Mouse (Mus musculus) layer of hippocampus, postnatal 10 days (tissue): ENCODE results near the gene Mtmr10. TPM values are rescaled to one million over a fixed set of nuclear protein-coding genes. Genes with fewer than 3 reads are reported as not detected.
A peak's percentile ranks its signal among the peaks of the same experiment; 100 is the strongest.

Source experiments
- DNase-seq, 2 experiments: peaks; one replicate each; pipeline ENCODE4 v3.0.0; 2021; ENCODE audit warnings: low spot score in 2 of 2
- total RNA-seq, 2 experiments: library from RNA; stranded (reverse); gene quantifications; 2 replicates each; pipeline ENCODE4 v1.2.3; 2021

Mtmr10 gene
- total RNA-seq, 2 experiments from 2014 or later, result 16.1 to 17.9 TPM

DNA sequence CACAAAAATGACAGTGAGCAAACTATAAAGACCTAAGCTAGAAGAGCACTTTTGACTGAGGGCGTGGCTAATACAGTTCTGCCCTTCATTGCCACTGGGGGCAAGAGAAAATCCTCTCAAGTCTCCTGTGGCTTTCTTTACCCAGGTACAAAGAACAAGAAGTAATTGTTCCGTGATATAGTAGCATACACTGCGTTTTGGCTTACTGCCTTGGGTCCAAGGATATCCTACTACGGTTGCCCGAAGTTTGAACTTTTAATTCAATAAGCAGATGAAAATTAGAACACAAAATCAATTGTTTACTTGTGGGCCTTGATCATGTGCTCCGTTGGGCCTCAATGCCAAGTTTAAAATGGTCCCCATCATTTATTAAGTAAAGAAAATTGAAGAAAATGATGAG is 3.0 kb downstream of the Mtmr10 start:
- DNase-seq, result no peak

DNA sequence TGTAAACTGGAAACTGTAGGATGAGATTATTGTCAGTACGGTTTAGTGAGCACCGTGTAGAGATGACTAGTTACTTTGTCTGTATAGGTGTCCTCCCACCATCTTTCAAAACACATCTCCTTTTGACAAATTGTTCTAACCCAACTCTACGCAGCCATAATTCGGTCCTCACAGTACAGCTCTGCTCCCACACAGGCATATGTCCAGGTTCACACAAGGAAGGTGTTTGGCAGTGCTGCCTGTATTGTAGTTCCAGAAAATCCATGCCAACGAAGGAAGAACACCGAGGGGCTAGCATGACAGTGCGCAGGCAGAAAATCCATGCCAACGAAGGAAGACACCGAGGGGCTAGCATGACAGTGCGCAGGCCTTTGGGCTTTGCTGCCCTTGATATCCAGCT is 4.3 kb downstream of the Mtmr10 start:
- DNase-seq, result no peak

- no peak for DNase-seq
Measured at GRCm38 (mm10) chr7:64296286-64297010, 9.0 kb downstream of the Mtmr10 start.

GRCm38 (mm10) chr7:64310241-64310640 is 22.8 kb downstream of the Mtmr10 start:
- DNase-seq, result no peak

- no peak for DNase-seq
Measured at GRCm38 (mm10) chr7:64310756-64311155, 23.3 kb downstream of the Mtmr10 start.

- DNase-seq, result no peak
Measured at GRCm38 (mm10) chr7:64312811-64313210, 25.4 kb downstream of the Mtmr10 start.

DNA sequence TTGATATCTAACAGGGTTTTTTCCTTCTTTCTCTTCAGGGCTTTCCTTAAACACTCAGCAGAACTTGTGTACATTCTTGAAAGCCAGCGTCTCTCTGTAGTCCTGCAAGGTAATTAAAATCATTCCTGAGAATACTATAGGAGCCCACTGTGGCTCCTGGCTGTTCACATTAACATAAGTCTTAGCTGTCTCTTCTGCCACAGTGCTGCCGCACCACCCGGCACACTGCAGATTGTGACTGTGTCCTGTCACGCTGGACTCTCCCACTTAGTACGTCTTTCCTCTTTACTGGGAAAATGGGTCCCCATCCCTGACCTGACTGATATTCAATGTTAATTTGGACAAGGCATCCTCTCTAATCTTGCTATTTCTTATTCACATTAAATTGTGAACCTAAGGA is 33.7 kb downstream of the Mtmr10 start:
- DNase-seq, result no peak

DNA sequence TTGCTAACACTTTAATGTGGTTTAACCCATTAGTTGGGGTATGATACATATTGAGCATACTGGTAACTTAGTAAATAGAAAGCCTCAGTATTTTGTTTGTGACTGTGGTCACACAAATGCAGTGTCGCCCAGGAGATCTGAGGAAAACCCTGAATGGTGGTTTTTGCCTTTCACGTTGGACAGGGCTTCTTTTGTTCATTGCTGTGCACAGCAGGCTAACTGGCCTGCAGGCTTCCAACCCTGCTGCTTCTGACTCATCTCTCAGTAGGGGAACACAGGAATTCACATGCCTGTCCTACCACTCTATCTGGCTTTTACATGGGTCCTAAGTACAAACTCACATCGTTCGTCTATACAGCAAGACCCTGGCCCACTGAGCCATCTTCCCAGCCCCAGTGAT is 34.2 kb downstream of the Mtmr10 start:
- no peak for DNase-seq

GRCm38 (mm10) chr7:64326892-64327291 is 39.4 kb downstream of the Mtmr10 start:
- DNase-seq, result peak; percentile 88

DNA sequence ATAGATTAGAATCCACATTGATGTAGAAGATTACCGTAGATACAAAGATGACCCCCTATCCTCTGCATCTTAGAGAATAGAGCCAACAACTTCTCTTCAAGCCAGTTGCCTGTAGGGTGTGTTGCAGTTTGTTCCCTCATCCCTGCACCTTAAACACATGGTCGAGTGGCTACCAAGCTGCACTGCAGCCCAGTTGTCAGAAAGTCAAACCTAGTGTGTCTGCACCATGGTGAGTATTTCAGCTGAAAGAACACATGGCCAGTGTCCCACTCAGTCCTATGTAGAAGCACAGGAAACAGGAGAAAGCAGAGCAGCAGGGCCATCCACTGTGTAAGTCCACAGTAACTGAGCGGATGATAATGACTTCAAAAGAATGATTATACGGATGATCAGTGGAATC is 40.0 kb downstream of the Mtmr10 start:
- DNase-seq, result no peak

- no peak for DNase-seq
Measured at GRCm38 (mm10) chr7:64331309-64331708, 43.9 kb downstream of the Mtmr10 start.

GRCm38 (mm10) chr7:64332686-64333085 is 45.2 kb downstream of the Mtmr10 start:
- no peak for DNase-seq

DNA sequence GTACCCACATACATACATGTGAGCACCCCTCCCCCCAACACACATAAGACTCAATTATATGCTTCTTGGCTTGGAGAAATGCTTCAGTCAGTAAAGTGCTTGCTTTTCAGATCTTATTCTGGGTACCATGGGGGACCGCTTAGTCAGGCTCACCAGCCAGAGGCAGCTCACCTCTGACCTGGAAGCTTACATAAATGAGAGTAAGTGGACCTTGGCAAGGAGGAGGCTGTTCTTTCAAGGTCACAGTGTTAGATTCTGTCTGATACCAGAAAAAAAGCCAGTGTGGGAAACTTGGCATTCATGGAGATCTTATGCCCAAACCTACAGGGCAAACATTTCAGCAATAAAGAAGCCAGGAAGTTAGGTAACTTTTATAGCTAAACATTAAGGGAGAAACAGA is 60.4 kb downstream of the Mtmr10 start:
- DNase-seq, result no peak

GRCm38 (mm10) chr7:64349147-64349861 is 61.9 kb downstream of the Mtmr10 start:
- DNase-seq, result peak; percentile 48 to 55

DNA sequence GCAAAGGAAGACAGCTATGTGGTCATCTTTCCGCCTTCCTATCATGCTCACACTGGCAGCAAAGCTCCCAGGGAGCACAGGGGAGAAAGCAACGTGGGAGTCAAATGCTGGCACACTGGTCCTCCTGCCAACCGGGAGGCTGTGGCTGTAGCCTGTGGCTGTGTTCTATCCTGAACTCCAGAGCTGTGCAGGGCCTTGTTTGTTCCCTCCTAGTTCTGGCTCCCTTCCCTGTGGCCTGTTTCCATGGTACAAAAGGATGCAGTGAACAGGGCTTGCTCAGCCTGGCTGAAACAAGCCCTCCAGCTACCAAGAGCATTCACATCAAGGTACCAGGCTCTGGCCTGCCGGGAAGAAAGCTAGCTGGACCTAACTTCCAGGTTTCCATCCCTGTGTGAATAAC is 63.6 kb downstream of the Mtmr10 start:
- DNase-seq, result peak; percentile 76 to 81

DNA sequence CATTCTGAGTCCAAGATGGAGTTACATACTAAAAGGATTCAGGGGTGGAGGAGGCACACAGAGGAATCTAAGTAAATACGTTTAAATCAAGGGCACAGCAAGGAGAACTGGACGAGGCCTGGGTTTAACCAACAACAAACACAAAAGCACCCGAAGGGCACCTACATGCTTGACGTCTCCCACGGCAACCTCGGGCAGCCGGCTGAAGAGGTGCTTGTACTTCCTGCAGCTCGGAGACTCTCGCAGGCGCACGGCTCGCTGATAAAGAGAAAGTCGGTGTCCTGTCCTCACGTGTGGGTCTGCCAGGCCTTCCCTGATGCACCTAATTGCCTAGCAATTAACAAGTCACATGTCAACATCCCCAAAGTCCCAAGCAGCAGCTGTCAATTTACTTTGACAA is 66.8 kb downstream of the Mtmr10 start:
- no peak for DNase-seq

- no peak for DNase-seq
Measured at GRCm38 (mm10) chr7:64356661-64357060, 69.2 kb downstream of the Mtmr10 start.

GRCm38 (mm10) chr7:64357405-64357804 is 70.0 kb downstream of the Mtmr10 start:
- DNase-seq, result peak; percentile 60 to 74

- DNase-seq, result no peak
Measured at GRCm38 (mm10) chr7:64358666-64359065, 71.2 kb downstream of the Mtmr10 start.

DNA sequence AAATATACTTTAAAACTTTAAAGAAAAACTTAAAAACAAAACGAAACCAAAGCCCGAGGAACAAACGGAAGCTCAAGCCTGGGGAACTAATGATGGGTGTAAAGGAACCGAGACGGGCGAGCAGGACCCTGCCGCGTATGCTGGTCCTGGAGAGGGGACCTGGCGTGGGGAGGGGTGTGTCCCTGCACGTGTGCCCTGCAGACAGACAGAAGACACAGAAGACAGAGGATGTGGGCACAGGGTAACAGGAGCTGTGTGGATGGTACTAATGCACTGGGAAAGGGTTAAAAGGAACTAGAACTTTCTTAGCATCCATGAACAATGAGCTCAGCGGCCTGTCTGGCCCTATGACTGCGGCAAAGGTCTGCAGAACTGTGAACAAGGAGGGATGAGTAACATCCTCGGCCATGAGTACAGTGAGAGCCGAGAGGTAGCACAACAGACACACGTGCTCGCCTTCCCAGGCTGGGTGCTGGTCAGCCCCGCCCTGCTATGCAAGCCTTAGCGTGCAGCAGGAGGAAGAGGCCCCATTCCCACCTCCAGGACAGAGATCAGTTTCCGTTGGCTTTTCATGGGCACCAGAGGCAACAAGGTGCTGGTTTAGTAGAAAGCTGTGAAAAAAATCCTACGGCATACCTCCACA is 72.6 kb downstream of the Mtmr10 start:
- DNase-seq, result no peak

DNA sequence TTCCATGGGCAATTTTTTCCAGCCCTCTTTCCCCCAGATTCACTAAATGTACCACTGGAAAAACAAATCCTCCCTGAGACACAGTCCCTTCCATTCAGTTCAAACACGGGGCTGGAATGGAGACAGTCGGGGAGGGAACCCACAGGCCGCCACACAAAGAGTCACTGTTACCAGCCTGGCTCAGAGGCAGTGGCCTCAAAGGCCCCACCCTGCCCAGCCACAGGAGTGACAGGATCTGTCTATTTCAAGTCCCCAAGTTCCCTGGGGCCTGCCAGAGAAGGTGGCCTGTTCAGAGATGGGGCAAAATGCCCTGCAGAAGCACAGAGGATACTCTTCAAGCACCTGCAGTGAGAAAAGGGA is 73.1 kb downstream of the Mtmr10 start:
- peak; percentile 32 to 54 for DNase-seq

GRCm38 (mm10) chr7:64365863-64366262 is 78.4 kb downstream of the Mtmr10 start:
- DNase-seq, result no peak
